Mouse (Mus musculus) hindbrain, postnatal 0 days (tissue): Measurements from ENCODE around the gene Serpina1a. TPM values are rescaled to one million over a fixed set of nuclear protein-coding genes. Genes with fewer than 3 reads are reported as not detected.
"Not testable (repeated sequence)": the region's sequence is repeated elsewhere in the genome, so short reads cannot be mapped to it uniquely, and the experiment has no call there.

Experiments
- ATAC-seq: fragments of 200-750 bp; cut with Nextera tagmentation; 2 replicates; pipeline ENCODE4 v1.8.0; 2017; ENCODE audit warnings: mild to moderate bottlenecking, moderate TSS enrichment, moderate library complexity
- DNase-seq: peaks from one replicate; pipeline ENCODE4 v3.0.0-alpha.2; 2015; ENCODE audit warnings: low spot score
- H3K27ac ChIP-seq: fragments of 300-500 bp; sonication (generic); 2 replicates; pipeline ENCODE4 v1.5.1; 2014; ENCODE audit warnings: mild to moderate bottlenecking
- H3K27me3 ChIP-seq: fragments of 300-500 bp; sonication (generic); 2 replicates; pipeline ENCODE4 v1.6.1; 2014; ENCODE audit warnings: low read length, mixed read lengths; ENCODE audit not compliant: insufficient read depth
- H3K36me3 ChIP-seq: fragments of 300-500 bp; sonication (generic); 2 replicates; pipeline ENCODE4 v1.6.1; 2014; ENCODE audit warnings: low read length, mixed read lengths; ENCODE audit not compliant: insufficient read depth
- H3K4me1 ChIP-seq: fragments of 300-500 bp; sonication (generic); 2 replicates; pipeline ENCODE4 v1.6.1; 2014; ENCODE audit warnings: antibody characterized with exemption, low read length, mixed read lengths; ENCODE audit not compliant: insufficient read depth
- H3K4me2 ChIP-seq: fragments of 300-500 bp; sonication (generic); 2 replicates; pipeline ENCODE4 v1.6.1; 2014; ENCODE audit warnings: low read depth, mild to moderate bottlenecking, low read length, moderate library complexity, mixed read lengths
- H3K4me3 ChIP-seq: fragments of 300-500 bp; sonication (generic); 2 replicates; pipeline ENCODE4 v1.5.1; 2014; ENCODE audit warnings: low read length
- H3K9ac ChIP-seq: fragments of 300-500 bp; sonication (generic); replicated peaks from 2 replicates; pipeline ENCODE4 v1.6.1; 2014; ENCODE audit warnings: mild to moderate bottlenecking, low read length, moderate library complexity, mixed read lengths
- H3K9me3 ChIP-seq: fragments of 300-500 bp; sonication (generic); 2 replicates; pipeline ENCODE4 v1.6.1; 2016; ENCODE audit warnings: low read length, mixed read lengths
- WGBS: fragments of 180-500 bp; shearing (Covaris S2); extraction: QIAGEN DNeasy Blood & Tissue Kit; methylation state at CpG from one replicate; pipeline ENCODE4 v1.1.7; 2014; 5-methylcytosine and 5-hydroxymethylcytosine counted together
- polyA plus RNA-seq: library from polyadenylated mRNA; unstranded; fragments of >200 nt; fragmentation: Nextera tagmentation; extraction: Ambion mirVana; gene quantifications from 2 replicates; pipeline ENCODE4 v1.2.1, GENCODE M21; 2015
- total RNA-seq: library from RNA; depleted of rRNA; stranded (reverse); fragments of >200 nt; gene quantifications from 2 replicates; pipeline ENCODE4 v1.2.3, GENCODE M21; 2014; rRNA removed

Gene Serpina1a
- total and polyA plus RNA-seq, 2 experiments from 2014 or later, result not detected

GRCm38 (mm10) chr12:103830273-103830672 is 33.1 kb downstream of the Serpina1a start, which contains the start of gene Serpina1b:
Gene Serpina1b, minus strand, starts transcription at chr12:103830373.
- H3K4me1 ChIP-seq, DNase-seq, H3K27me3 ChIP-seq, ATAC-seq, H3K4me2 ChIP-seq, H3K9ac ChIP-seq, H3K4me3 ChIP-seq, H3K27ac ChIP-seq, H3K36me3 ChIP-seq, H3K9me3 ChIP-seq: not testable (repeated sequence)
- 76% methylated on average over 4 of the region's 4 CpGs for WGBS

DNA sequence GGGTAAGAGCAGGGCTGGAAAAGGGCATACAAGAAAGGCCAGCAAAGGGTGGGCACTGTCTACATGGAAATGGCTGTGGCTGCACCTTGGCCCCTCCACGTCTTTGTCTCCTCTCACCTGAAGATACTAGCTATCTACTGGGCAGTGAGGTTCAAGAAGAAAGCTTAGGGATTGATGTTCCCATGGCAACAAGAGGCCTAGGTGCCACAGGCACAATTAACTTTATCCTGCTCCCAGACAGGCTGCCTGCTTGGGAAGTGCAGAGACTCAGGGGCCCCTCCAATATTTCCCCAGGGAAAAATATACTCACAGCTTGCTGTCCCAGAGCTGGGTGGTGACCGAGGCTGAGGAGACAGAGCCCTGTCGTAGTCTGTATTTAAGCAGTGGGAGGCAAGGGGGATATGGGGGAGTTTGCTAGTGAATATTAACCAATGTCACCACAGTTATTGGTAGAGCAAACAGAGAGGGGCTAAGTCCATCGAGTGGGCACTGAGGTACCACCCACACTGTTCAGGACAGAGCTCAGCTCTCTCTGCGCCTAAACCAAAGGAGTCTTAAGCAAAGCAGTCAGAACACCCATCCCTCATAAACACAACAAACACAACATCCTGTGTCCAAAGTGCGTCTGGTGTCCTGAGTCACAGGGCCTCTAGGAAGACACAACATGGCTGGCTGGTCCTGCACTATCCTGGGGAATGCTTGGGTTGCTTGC is 35.5 kb downstream of the Serpina1a start:
- WGBS, result 84% methylated on average over 6 of the region's 6 CpGs
- not testable (repeated sequence) for H3K36me3 ChIP-seq, H3K4me1 ChIP-seq, H3K4me3 ChIP-seq, H3K9me3 ChIP-seq, H3K4me2 ChIP-seq, H3K9ac ChIP-seq, DNase-seq, H3K27me3 ChIP-seq, ATAC-seq, H3K27ac ChIP-seq

DNA sequence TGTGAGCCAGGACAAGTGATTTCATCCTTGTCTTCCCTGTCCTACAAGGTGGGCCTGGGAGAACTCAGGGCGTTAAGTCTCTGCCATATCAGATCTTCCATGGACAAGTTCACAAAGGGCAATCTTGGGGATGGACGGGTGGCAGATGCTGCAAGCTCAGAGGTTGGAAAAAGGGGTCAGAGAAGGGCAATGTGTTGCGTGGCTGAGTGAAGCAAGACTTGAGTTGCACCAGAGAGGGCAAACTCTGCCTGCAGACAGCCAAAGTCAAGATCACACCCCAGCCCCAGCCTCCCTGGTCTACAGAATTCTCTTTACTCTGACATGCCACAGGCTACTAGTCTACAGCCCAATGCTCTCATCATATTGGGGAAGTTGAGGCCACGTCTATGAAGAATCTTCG is 39.5 kb downstream of the Serpina1a start:
- not testable (repeated sequence) for DNase-seq, H3K9ac ChIP-seq, H3K4me3 ChIP-seq, H3K4me1 ChIP-seq, H3K4me2 ChIP-seq, ATAC-seq, H3K36me3 ChIP-seq, H3K27me3 ChIP-seq, H3K27ac ChIP-seq, H3K9me3 ChIP-seq
- 76% methylated on average over 5 of the region's 5 CpGs for WGBS

Other genes starting within 250 kb of the Serpina1a start
- not detected in 2 replicates for gene Serpina10, start 232.1 kb downstream of the Serpina1a start, total RNA-seq
- 0.16 TPM in 1 of 2 replicates, not detected in the other for gene Serpina10, start 232.1 kb downstream of the Serpina1a start, polyA plus RNA-seq
- not detected in 2 replicates for gene Serpina6, start 206.3 kb downstream of the Serpina1a start, total RNA-seq
- gene Serpina6, start 206.3 kb downstream of the Serpina1a start, polyA plus RNA-seq, result not detected in 2 replicates
- gene Serpina16, start 187.4 kb downstream of the Serpina1a start, total RNA-seq, result not detected in 2 replicates
- not detected in 2 replicates for gene Serpina16, start 187.4 kb downstream of the Serpina1a start, polyA plus RNA-seq
- not detected in 2 replicates for gene Serpina1f, start 168.0 kb downstream of the Serpina1a start, total RNA-seq
- gene Serpina1f, start 168.0 kb downstream of the Serpina1a start, polyA plus RNA-seq, result not detected in 2 replicates
- gene Serpina1d, start 90.0 kb downstream of the Serpina1a start, total RNA-seq, result not detected in 2 replicates
- not detected in 2 replicates for gene Serpina1d, start 90.0 kb downstream of the Serpina1a start, polyA plus RNA-seq
- gene Serpina1b, start 33.2 kb downstream of the Serpina1a start, total RNA-seq, result not detected in 2 replicates
- not detected in 2 replicates for gene Serpina1b, start 33.2 kb downstream of the Serpina1a start, polyA plus RNA-seq
- not detected in 2 replicates for gene Serpina1c, start 41.3 kb upstream of the Serpina1a start, total RNA-seq
- gene Serpina1c, start 41.3 kb upstream of the Serpina1a start, polyA plus RNA-seq, result not detected in 2 replicates
- not detected in 2 replicates for gene Serpina1e, start 95.4 kb upstream of the Serpina1a start, total RNA-seq
- not detected in 2 replicates for gene Serpina1e, start 95.4 kb upstream of the Serpina1a start, polyA plus RNA-seq
- not detected in 2 replicates for gene Serpina11, start 126.4 kb upstream of the Serpina1a start, total RNA-seq
- 0.13 TPM in 1 of 2 replicates, not detected in the other for gene Serpina11, start 126.4 kb upstream of the Serpina1a start, polyA plus RNA-seq
- gene Serpina9, start 150.2 kb upstream of the Serpina1a start, total RNA-seq, result not detected in 2 replicates
- gene Serpina9, start 150.2 kb upstream of the Serpina1a start, polyA plus RNA-seq, result 0.38 and 0.43 TPM in 2 replicates
- gene Serpina12, start 180.9 kb upstream of the Serpina1a start, total RNA-seq, result not detected in 2 replicates
- gene Serpina12, start 180.9 kb upstream of the Serpina1a start, polyA plus RNA-seq, result not detected in 2 replicates
- 0.21 TPM in 1 of 2 replicates, not detected in the other for gene Serpina5, start 237.6 kb upstream of the Serpina1a start, total RNA-seq
- gene Serpina5, start 237.6 kb upstream of the Serpina1a start, polyA plus RNA-seq, result not detected in 2 replicates
- not detected in 2 replicates for gene Serpina3a, start 249.2 kb upstream of the Serpina1a start, total RNA-seq
- not detected in 2 replicates for gene Serpina3a, start 249.2 kb upstream of the Serpina1a start, polyA plus RNA-seq